Mouse (Mus musculus): ENCODE results near the gene Aifm1. TPM values are rescaled to one million over a fixed set of nuclear protein-coding genes. Genes with fewer than 3 reads are reported as not detected.

Aifm1 gene
- polyA plus RNA-seq, 1 experiment from 2014 or later = 75.5 TPM

GRCm38 (mm10) chrX:48434251-48434650 is 79.1 kb downstream of the Aifm1 start:
- DNase-seq (ENCODE audit: low spot score, missing footprints) (no peak), ATAC-seq (ENCODE audit: low FRiP score) (no peak)
- no peaks in the 10 kb centered on the region for H3K9me3 ChIP-seq (ENCODE audit: control insufficient read depth, low read length)
- H3K4me1 ChIP-seq (ENCODE audit: control insufficient read depth, insufficient read depth, low read length) = no peaks in the 10 kb centered on the region
- H3K4me3 ChIP-seq (ENCODE audit: low read depth, low read length) = no peak overlapping the region
- H3K27ac ChIP-seq (ENCODE audit: low read depth, low read length) = no peak overlapping the region
- 92% methylated on average over 1 of the region's 1 CpGs for whole genome bisulfite sequencing
- no peaks in the 10 kb centered on the region for H3K36me3 ChIP-seq (ENCODE audit: control insufficient read depth, insufficient read depth, low read length)
- no peak overlapping the region for H3K9ac ChIP-seq (ENCODE audit: low read length)
- no peak overlapping the region for H3K4me2 ChIP-seq
- H3K27me3 ChIP-seq (ENCODE audit: control insufficient read depth, insufficient read depth, low read length) = no peaks in the 10 kb centered on the region

- H3K27me3 ChIP-seq (ENCODE audit: control insufficient read depth, insufficient read depth, low read length) = no peaks in the 10 kb centered on the region
- WGBS = 49% methylated on average over 6 of the region's 6 CpGs
These were observed 79.8 kb downstream of the Aifm1 start for GRCm38 (mm10) chrX:48433527-48433899.

DNA sequence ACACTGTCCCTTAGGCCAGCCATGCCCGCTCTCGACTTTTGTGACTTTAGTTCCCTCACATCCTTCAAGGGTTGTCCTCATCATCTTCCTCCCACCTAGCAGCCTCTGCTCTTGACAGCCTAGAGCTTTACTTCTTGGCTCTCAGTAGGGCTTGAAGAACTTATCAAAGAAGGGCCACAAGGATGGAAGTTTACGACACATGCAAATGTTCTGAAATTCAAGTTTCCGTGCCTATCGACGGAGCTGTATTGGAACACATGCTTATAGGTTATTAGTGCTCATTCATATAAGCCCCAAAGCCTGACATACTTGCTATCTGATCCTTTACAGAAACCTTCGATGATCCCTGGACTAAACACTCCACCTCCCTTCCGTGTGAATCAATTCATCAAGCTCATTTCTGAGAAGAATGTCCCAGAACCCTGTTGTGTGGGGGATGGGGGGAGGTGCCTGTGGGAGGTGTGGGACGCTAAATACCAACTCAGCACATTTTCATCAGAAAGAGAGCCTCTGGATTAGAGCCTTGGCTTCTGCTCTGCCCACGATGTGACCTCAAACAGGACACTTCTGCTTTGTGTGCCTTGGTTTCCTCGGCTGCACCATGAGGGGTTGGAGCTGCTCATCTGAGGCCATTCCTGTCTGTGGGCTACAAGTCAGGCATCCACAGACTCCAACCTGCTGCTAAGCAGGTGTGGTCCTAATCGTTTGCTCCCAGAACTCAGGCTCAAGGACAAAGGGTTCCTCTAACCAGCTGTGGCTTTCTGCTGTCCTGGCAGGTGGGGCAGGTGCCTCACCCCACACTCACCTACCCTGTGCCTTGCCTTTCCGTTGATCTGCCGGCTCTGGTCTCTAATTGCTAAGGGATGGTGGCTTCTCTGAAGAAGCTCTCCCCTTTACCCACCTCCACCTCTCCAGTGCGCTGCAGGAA is 80.5 kb downstream of the Aifm1 start:
- WGBS = 69% methylated on average over 15 of the region's 15 CpGs
- Histone ChIP-seq H3K36me3 (ENCODE audit: control insufficient read depth, insufficient read depth, low read length) (no peaks in the 10 kb centered on the region), H3K27ac (ENCODE audit: low read depth, low read length) (no peak overlapping the region), H3K4me2 (no peak overlapping the region), H3K4me1 (ENCODE audit: control insufficient read depth, insufficient read depth, low read length) (no peaks in the 10 kb centered on the region), H3K9me3 (ENCODE audit: control insufficient read depth, low read length) (no peaks in the 10 kb centered on the region), H3K4me3 (ENCODE audit: low read depth, low read length) (no peak overlapping the region), H3K27me3 (ENCODE audit: control insufficient read depth, insufficient read depth, low read length) (no peaks in the 10 kb centered on the region), H3K9ac (ENCODE audit: low read length) (no peak overlapping the region)
- DNase-seq (ENCODE audit: low spot score, missing footprints) (no peak), ATAC-seq (ENCODE audit: low FRiP score) (no peak)

More at GRCm38 (mm10) chrX:48433527-48433899, 79.8 kb downstream of the Aifm1 start:
- no peak overlapping the region for H3K4me3 ChIP-seq (ENCODE audit: low read depth, low read length)
- no peaks in the 10 kb centered on the region for H3K4me1 ChIP-seq (ENCODE audit: control insufficient read depth, insufficient read depth, low read length)
- H3K9ac ChIP-seq (ENCODE audit: low read length) = no peak overlapping the region
- H3K9me3 ChIP-seq (ENCODE audit: control insufficient read depth, low read length) = no peaks in the 10 kb centered on the region
- ATAC-seq (ENCODE audit: low FRiP score) (no peak), DNase-seq (ENCODE audit: low spot score, missing footprints) (no peak)
- H3K27ac ChIP-seq (ENCODE audit: low read depth, low read length) = no peak overlapping the region
- H3K4me2 ChIP-seq = no peak overlapping the region
- no peaks in the 10 kb centered on the region for H3K36me3 ChIP-seq (ENCODE audit: control insufficient read depth, insufficient read depth, low read length)

GRCm38 (mm10) chrX:48429538-48429937 is 83.8 kb downstream of the Aifm1 start:
- no peaks in the 10 kb centered on the region for H3K36me3 ChIP-seq (ENCODE audit: control insufficient read depth, insufficient read depth, low read length)
- no peak overlapping the region for H3K4me2 ChIP-seq
- no peak overlapping the region for H3K9ac ChIP-seq (ENCODE audit: low read length)
- no peak overlapping the region for H3K4me3 ChIP-seq (ENCODE audit: low read depth, low read length)
- 40% methylated on average over 6 of the region's 6 CpGs for WGBS
- DNase-seq (ENCODE audit: low spot score, missing footprints) = no peak
- H3K27me3 ChIP-seq (ENCODE audit: control insufficient read depth, insufficient read depth, low read length) = no peaks in the 10 kb centered on the region
- no peak for ATAC-seq (ENCODE audit: low FRiP score)
- H3K9me3 ChIP-seq (ENCODE audit: control insufficient read depth, low read length) = no peaks in the 10 kb centered on the region
- H3K4me1 ChIP-seq (ENCODE audit: control insufficient read depth, insufficient read depth, low read length) = no peaks in the 10 kb centered on the region
- H3K27ac ChIP-seq (ENCODE audit: low read depth, low read length) = no peak overlapping the region

GRCm38 (mm10) chrX:48429100-48429499 is 84.3 kb downstream of the Aifm1 start:
- Histone ChIP-seq H3K36me3 (ENCODE audit: control insufficient read depth, insufficient read depth, low read length) (no peaks in the 10 kb centered on the region), H3K9ac (ENCODE audit: low read length) (no peak overlapping the region), H3K4me1 (ENCODE audit: control insufficient read depth, insufficient read depth, low read length) (no peaks in the 10 kb centered on the region), H3K27me3 (ENCODE audit: control insufficient read depth, insufficient read depth, low read length) (no peaks in the 10 kb centered on the region), H3K4me2 (no peak overlapping the region), H3K9me3 (ENCODE audit: control insufficient read depth, low read length) (no peaks in the 10 kb centered on the region), H3K4me3 (ENCODE audit: low read depth, low read length) (no peak overlapping the region), H3K27ac (ENCODE audit: low read depth, low read length) (no peak overlapping the region)
- no peak for DNase-seq (ENCODE audit: low spot score, missing footprints)
- ATAC-seq (ENCODE audit: low FRiP score) = no peak

- Histone ChIP-seq H3K4me2 (no peak overlapping the region), H3K27ac (ENCODE audit: low read depth, low read length) (no peak overlapping the region), H3K27me3 (ENCODE audit: control insufficient read depth, insufficient read depth, low read length) (no peaks in the 10 kb centered on the region), H3K36me3 (ENCODE audit: control insufficient read depth, insufficient read depth, low read length) (no peaks in the 10 kb centered on the region), H3K4me3 (ENCODE audit: low read depth, low read length) (no peak overlapping the region), H3K4me1 (ENCODE audit: control insufficient read depth, insufficient read depth, low read length) (no peaks in the 10 kb centered on the region), H3K9ac (ENCODE audit: low read length) (no peak overlapping the region), H3K9me3 (ENCODE audit: control insufficient read depth, low read length) (no peaks in the 10 kb centered on the region)
- DNase-seq (ENCODE audit: low spot score, missing footprints) (no peak), ATAC-seq (ENCODE audit: low FRiP score) (no peak)
- WGBS = 85% methylated on average over 8 of the region's 8 CpGs
These were observed 84.7 kb downstream of the Aifm1 start for GRCm38 (mm10) chrX:48428642-48429041.

DNA sequence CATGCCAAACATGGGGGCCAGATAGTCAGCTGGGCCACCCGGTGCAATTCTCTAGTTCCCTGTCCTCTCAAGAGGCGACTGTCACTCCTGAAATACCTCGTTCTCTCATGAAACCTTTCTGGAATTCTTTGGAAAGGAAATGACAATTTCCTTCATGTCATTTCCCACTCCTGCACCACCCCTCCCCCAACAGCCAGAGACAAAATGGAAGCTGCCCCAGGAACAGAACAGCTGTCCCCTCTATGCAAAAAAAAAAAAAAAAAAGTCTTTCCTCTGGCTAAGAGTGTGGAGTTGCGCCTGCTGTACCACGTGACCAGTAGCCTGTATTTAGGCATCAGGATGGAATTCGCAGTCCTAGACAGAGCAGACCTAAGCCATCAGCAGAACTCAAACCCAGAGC is 85.1 kb downstream of the Aifm1 start:
- H3K9ac ChIP-seq (ENCODE audit: low read length) = no peak overlapping the region
- H3K27me3 ChIP-seq (ENCODE audit: control insufficient read depth, insufficient read depth, low read length) = no peaks in the 10 kb centered on the region
- no peak overlapping the region for H3K4me2 ChIP-seq
- ATAC-seq (ENCODE audit: low FRiP score) (no peak), DNase-seq (ENCODE audit: low spot score, missing footprints) (no peak)
- no peaks in the 10 kb centered on the region for H3K4me1 ChIP-seq (ENCODE audit: control insufficient read depth, insufficient read depth, low read length)
- no peak overlapping the region for H3K4me3 ChIP-seq (ENCODE audit: low read depth, low read length)
- H3K9me3 ChIP-seq (ENCODE audit: control insufficient read depth, low read length) = no peaks in the 10 kb centered on the region
- H3K27ac ChIP-seq (ENCODE audit: low read depth, low read length) = no peak overlapping the region
- 82% methylated on average over 6 of the region's 6 CpGs for WGBS
- H3K36me3 ChIP-seq (ENCODE audit: control insufficient read depth, insufficient read depth, low read length) = no peaks in the 10 kb centered on the region

- H3K27me3 ChIP-seq (ENCODE audit: control insufficient read depth, insufficient read depth, low read length) = no peaks in the 10 kb centered on the region
- no peak overlapping the region for H3K27ac ChIP-seq (ENCODE audit: low read depth, low read length)
- H3K36me3 ChIP-seq (ENCODE audit: control insufficient read depth, insufficient read depth, low read length) = no peaks in the 10 kb centered on the region
- WGBS = 69% methylated on average over 7 of the region's 7 CpGs
- no peak for DNase-seq (ENCODE audit: low spot score, missing footprints)
- no peak overlapping the region for H3K4me3 ChIP-seq (ENCODE audit: low read depth, low read length)
- no peak for ATAC-seq (ENCODE audit: low FRiP score)
- no peak overlapping the region for H3K4me2 ChIP-seq
- no peak overlapping the region for H3K9ac ChIP-seq (ENCODE audit: low read length)
- H3K9me3 ChIP-seq (ENCODE audit: control insufficient read depth, low read length) = no peaks in the 10 kb centered on the region
- no peaks in the 10 kb centered on the region for H3K4me1 ChIP-seq (ENCODE audit: control insufficient read depth, insufficient read depth, low read length)
These were observed 88.1 kb downstream of the Aifm1 start for GRCm38 (mm10) chrX:48425280-48425679.

All from midbrain, embryonic 11.5 days (tissue).